Mouse (Mus musculus) olfactory bulb, adult 2 months (tissue): ENCODE data around the gene Myh10.

Source experiments
- CTCF ChIP-seq: fragments of 200-500 bp; IDR thresholded peaks from 2 replicates; pipeline ENCODE4 v1.5.1; 2012; ENCODE audit warnings: low read depth, mild to moderate bottlenecking, low read length, moderate library complexity; ENCODE audit not compliant: insufficient read depth
- POLR2A ChIP-seq: fragments of 200-500 bp; IDR thresholded peaks from 2 replicates; pipeline ENCODE4 v1.6.1; 2012; ENCODE audit warnings: mild to moderate bottlenecking, low read depth, low read length, moderate library complexity; ENCODE audit not compliant: insufficient read depth

DNA sequence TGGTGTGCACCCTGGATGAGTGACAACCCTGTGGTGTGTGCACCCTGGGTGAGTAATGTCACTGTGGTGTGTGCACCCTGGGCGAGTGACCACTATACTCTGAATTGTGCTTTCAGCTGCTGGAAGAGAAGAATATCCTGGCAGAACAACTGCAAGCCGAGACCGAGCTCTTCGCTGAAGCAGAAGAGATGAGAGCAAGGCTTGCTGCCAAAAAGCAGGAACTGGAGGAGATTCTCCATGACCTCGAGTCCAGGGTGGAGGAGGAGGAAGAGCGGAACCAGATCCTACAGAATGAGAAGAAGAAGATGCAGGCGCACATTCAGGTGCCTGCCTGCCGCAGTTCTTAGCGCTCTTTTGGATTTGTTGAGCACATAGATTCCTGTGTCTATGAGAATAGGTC is 95.9 kb downstream of the Myh10 start:
- TF ChIP-seq POLR2A = no peak
- TF ChIP-seq CTCF = no peak
